Mouse (Mus musculus) NIH3T3 (cell line): Measurements from ENCODE around the gene Spryd3.

ENCODE experiments used
- DNase-seq: peaks from one replicate; pipeline ENCODE4 v3.0.0-alpha.2; 2012; ENCODE audit warnings: low read depth

Spryd3 gene

GRCm38 (mm10) chr15:102146882-102147281, 10.8 kb upstream of the Spryd3 start:
- peak; percentile 83 for DNase-seq

GRCm38 (mm10) chr15:102146089-102146488, 10.1 kb upstream of the Spryd3 start:
- no peak for DNase-seq

- peak; percentile 97 for DNase-seq
Measured at GRCm38 (mm10) chr15:102145330-102145729, 9.3 kb upstream of the Spryd3 start.

GRCm38 (mm10) chr15:102144726-102145125, 8.7 kb upstream of the Spryd3 start:
- DNase-seq: peak; percentile 55

GRCm38 (mm10) chr15:102144274-102144711, 8.3 kb upstream of the Spryd3 start, which contains the start of gene Igfbp6:
Gene Igfbp6 (plus strand): TSS chr15:102144362.
- peak; percentile 69 for DNase-seq

GRCm38 (mm10) chr15:102142914-102143912, 7.2 kb upstream of the Spryd3 start:
- peak; percentile 95 for DNase-seq

GRCm38 (mm10) chr15:102141120-102141519, 5.1 kb upstream of the Spryd3 start:
- DNase-seq: no peak

GRCm38 (mm10) chr15:102135522-102136128, 409 bp downstream of the Spryd3 start:
- peak; percentile 50 for DNase-seq

GRCm38 (mm10) chr15:102134709-102135108, 1.3 kb downstream of the Spryd3 start:
- DNase-seq: no peak

GRCm38 (mm10) chr15:102133314-102133713, 2.7 kb downstream of the Spryd3 start:
- DNase-seq: no peak

- peak; percentile 66 for DNase-seq
Measured at GRCm38 (mm10) chr15:102126303-102126702, 9.7 kb downstream of the Spryd3 start.

GRCm38 (mm10) chr15:102120530-102120929, 15.5 kb downstream of the Spryd3 start:
- DNase-seq: no peak

- no peak for DNase-seq
Measured at GRCm38 (mm10) chr15:102119831-102120170, 16.2 kb downstream of the Spryd3 start.

- DNase-seq: no peak
Measured at GRCm38 (mm10) chr15:102119121-102119830, 16.8 kb downstream of the Spryd3 start.

- no peak for DNase-seq
Measured at GRCm38 (mm10) chr15:102118591-102118990, 17.4 kb downstream of the Spryd3 start.

GRCm38 (mm10) chr15:102117461-102118443, 18.3 kb downstream of the Spryd3 start:
- DNase-seq: peak; percentile 80

GRCm38 (mm10) chr15:102116753-102117415, 19.1 kb downstream of the Spryd3 start:
- no peak for DNase-seq

- no peak for DNase-seq
Measured at GRCm38 (mm10) chr15:102115731-102116231, 20.3 kb downstream of the Spryd3 start.

- DNase-seq: no peak
Measured at GRCm38 (mm10) chr15:102114651-102115260, 21.3 kb downstream of the Spryd3 start.

- no peak for DNase-seq
Measured at GRCm38 (mm10) chr15:102113674-102114073, 22.4 kb downstream of the Spryd3 start.
